Mouse (Mus musculus): ENCODE measurements around the gene Tspan32. TPM values are rescaled to one million over a fixed set of nuclear protein-coding genes. Genes with fewer than 3 reads are reported as not detected.
A peak's percentile ranks its signal among the peaks of the same experiment; 100 is the strongest.

The Tspan32 gene
- polyA plus RNA-seq (2012; rRNA removed), result 6.2 and 6.4 TPM in 2 replicates

- no peak for DNase-seq (ENCODE audit: low read depth, low spot score)
- 71% methylated on average over 4 of the region's 4 CpGs for WGBS
These were observed at the start of gene Tspan32 for GRCm38 (mm10) chr7:143004727-143005343. Gene Tspan32, plus strand, starts transcription at chr7:143005046.

- WGBS, result 46% methylated on average over 2 of the region's 2 CpGs
- DNase-seq (ENCODE audit: low read depth, low spot score), result no peak
These were observed 48.8 kb upstream of the Tspan32 start for GRCm38 (mm10) chr7:142956018-142956417.

DNA sequence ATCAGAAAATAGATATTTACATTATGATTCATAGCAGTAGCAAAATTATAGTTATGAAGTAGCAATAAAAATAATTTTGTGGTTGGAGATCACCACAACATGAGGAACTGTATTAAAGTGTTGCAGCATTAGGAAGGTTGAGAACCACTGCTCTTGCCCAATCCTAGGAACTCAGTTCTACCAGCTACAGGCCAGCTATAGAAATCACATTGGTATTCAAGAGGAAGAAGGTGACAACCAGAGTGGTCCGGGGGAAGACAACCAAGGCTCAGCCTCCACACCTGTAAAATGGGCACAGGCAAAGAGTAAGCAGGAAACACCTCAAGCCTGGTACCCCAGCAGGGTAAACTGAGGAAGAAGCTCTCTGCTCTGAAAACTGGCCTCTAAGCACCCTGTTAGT, 46.0 kb upstream of the Tspan32 start:
- WGBS, result 95% methylated on average over 1 of the region's 1 CpGs
- no peak for DNase-seq (ENCODE audit: low read depth, low spot score)

DNA sequence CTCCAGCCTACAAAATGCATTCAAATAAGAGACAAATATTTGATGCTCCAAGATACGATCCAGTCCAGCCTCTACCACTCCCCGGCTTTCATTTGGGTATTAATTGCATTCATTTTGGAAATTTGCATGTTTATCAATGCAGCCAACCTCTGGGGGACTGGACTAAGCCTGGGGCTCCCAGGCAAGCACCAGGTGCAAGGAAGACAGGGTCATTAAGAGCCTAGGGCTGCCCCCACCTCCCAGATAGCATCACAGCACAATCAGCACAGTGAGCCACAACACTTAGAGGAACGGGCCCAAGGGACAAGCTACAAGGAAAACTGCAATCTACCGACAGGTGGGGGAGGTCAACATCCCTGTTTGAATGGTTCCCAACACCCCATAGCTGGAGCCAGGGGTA, 45.1 kb upstream of the Tspan32 start:
- WGBS, result 76% methylated on average over 4 of the region's 4 CpGs
- DNase-seq (ENCODE audit: low read depth, low spot score), result no peak

GRCm38 (mm10) chr7:142967414-142967883, 37.4 kb upstream of the Tspan32 start:
- no peak for DNase-seq (ENCODE audit: low read depth, low spot score)
- under 1% methylated on average over 36 of the region's 36 CpGs for WGBS

- no peak for DNase-seq (ENCODE audit: low read depth, low spot score)
- WGBS, result under 1% methylated on average over 88 of the region's 90 CpGs
These were observed 36.7 kb upstream of the Tspan32 start for GRCm38 (mm10) chr7:142967884-142968808.

GRCm38 (mm10) chr7:142968809-142969511, 35.9 kb upstream of the Tspan32 start, which contains the start of gene Ascl2:
Gene Ascl2, minus strand, starts transcription at chr7:142969264.
- DNase-seq (ENCODE audit: low read depth, low spot score), result no peak
- WGBS, result 2% methylated on average over 51 of the region's 51 CpGs

GRCm38 (mm10) chr7:142981908-142982307, 22.9 kb upstream of the Tspan32 start:
- DNase-seq (ENCODE audit: low read depth, low spot score), result no peak
- WGBS, result 53% methylated on average over 4 of the region's 4 CpGs

GRCm38 (mm10) chr7:142985146-142985545, 19.7 kb upstream of the Tspan32 start:
- DNase-seq (ENCODE audit: low read depth, low spot score), result no peak
- WGBS, result 100% methylated on average over 4 of the region's 4 CpGs

DNA sequence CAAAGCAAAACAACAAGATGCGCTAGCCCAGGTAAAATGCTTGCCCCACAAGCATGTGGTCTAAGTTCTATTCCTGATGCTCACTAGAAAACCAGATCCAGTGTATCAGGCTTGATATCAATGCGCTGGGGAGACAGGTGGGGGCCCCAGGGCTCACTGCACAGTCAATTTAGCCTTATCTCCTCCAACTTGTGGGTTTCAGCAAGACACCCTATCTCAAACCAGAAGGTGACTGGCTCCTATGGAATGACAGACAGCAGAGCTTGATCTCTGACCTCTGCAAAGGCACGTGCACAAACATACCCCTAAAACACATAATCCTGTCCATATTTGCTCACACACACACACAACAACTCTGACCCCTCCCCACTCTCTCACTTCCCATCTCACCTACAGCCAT, 17.1 kb upstream of the Tspan32 start:
- no peak for DNase-seq (ENCODE audit: low read depth, low spot score)
- WGBS, result 79% methylated on average over 3 of the region's 3 CpGs

DNA sequence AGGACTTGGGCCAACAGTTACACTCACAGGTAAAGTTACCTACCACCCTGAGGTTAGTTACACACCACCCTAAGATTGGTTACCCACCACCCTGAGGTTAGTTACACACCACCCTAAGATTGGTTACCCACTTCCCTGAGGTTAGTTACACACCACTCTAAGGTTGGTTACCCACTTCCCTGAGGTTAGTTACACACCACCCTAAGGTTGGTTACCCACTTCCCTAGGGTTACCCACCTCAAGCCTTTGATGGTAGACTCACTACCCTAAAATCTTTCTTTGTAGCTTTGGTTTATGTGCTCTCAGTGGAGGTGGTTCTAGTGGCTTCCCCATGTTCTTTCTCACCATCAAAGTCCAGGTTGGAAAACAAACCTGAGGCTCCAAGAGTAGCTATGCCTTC, 9.8 kb upstream of the Tspan32 start:
- DNase-seq (ENCODE audit: low read depth, low spot score), result no peak

DNA sequence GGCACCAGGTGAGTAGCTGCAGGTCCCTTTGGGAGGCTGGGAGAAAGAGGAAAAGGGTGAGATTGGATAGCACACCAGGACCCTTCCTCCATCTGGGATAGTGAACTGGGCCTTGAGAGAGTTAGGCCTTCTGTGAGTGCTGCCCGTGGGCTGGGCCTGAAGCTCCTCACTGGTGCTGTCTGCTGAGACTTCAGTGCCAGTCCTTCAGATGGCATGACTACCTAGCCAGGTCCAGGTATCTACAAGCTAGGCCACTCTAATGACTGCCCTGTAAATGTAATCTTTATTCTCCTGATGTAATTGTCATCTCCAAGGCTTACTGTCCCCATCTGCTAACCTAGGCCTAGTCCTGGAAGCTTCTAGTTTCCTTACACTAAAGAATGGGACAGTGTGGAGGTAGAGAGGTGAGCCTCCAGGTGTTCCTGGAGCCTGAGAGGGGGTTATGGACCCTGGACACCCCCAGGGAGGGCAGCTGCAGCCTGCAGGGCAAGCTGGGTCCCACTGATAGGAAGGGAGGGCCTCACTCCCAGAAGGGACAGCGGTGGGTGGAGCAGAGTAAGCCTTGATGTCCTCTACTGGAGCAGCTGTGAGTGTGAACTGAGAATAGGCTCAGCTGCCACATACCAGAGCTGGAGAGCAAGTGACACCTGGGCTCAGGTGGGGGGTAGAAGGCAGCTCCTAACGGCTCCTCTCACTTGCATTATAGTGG, 9.1 kb upstream of the Tspan32 start:
- 84% methylated on average over 3 of the region's 3 CpGs for WGBS

GRCm38 (mm10) chr7:142996998-142997397, 7.8 kb upstream of the Tspan32 start:
- 97% methylated on average over 2 of the region's 2 CpGs for WGBS
- DNase-seq (ENCODE audit: low read depth, low spot score), result no peak

More for the DNA sequence above, 9.1 kb upstream of the Tspan32 start:
- DNase-seq (ENCODE audit: low read depth, low spot score), result no peak

DNA sequence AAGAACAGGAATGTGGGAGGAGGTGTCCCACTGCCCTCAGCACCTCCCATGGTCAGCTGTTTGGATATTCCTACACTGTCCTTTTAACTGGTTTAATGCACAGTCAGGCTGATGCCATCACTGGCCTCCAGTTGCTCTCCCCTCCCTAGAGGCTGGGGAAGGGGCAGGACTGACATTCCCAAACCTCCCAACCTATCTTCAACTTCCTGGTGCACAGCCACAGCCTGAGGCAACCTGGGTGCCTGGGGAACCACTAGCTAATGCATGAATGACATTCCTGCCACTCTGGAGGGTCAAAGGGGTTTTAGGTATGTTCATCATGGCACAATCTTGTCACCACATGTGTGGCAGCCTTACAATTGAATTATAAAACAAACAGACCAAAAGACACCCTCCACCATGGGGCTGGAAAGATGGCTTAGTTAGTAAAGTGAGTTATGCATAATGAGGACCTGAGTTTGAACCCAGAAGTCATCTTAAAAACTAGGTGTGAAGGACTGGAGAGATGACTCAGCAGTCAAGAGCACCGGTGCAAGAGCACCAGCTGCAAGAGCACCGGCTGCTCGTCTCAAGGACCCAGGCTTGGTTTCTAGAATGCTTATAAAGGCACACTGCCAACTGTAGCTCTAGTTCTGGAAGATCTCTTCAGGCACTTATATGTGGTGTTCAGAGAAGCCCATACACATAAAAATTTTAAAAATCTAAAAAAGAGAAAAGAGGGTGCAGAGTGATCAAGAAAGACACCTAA, 7.3 kb upstream of the Tspan32 start:
- 10% methylated on average over 3 of the region's 3 CpGs for WGBS
- no peak for DNase-seq (ENCODE audit: low read depth, low spot score)

DNA sequence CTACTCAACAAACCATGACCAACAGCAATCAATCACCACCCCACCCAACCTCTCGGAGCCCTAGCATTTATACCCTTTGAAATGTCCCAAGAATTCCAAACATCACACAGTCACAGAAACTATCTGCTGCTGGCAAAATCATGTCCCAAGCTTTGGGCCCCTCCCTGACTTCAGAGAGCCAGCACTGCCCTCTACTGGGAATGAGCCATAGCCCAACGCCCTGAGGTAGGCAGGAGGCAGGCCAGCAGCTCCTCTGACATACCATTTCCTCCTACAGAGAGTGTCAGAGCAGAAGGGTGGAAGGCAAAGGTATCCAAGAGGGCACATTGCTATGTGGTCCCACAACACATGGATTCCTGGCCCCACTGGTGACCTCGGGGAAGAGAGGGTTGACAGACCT, 2.2 kb upstream of the Tspan32 start:
- peak; percentile 21 for DNase-seq (ENCODE audit: low read depth, low spot score)
- 10% methylated on average over 3 of the region's 3 CpGs for WGBS

DNA sequence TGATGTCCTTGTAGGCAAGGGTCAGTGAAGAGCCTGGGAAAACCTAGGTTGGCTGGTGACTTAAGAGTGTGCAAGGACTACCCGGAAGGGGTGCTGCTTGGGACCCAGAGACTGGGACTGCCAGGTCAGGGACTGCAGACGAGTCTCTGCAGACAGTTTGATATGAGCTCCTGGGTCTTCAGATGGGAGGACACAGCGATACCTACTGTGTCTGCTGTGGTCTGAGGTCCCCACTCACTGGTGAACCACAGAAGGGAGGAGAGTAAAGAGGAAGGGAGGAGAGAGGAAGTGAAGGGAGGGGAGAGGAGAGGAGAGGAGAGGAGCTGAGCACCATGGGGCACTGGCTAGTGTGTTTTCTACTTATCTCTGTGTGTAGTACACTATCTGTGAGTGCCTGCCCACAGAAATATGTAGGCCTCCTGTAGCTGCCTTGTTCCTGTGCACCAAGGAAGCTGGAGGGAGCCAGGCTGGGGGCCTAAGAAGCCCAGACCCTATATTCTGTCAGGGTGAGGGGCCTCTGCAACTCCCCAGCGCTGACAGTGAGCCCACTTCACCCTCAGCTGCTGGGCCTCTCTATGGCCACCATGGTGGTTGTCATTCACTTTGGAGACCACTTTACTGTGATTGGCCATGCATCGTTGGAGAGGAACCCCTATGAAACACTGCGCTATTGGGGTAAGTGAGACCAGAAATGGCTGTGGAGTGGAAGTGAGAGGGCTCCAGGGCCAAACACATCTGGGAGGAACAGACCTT, 674 bp downstream of the Tspan32 start:
- WGBS, result 89% methylated on average over 6 of the region's 6 CpGs
- DNase-seq (ENCODE audit: low read depth, low spot score), result no peak

DNA sequence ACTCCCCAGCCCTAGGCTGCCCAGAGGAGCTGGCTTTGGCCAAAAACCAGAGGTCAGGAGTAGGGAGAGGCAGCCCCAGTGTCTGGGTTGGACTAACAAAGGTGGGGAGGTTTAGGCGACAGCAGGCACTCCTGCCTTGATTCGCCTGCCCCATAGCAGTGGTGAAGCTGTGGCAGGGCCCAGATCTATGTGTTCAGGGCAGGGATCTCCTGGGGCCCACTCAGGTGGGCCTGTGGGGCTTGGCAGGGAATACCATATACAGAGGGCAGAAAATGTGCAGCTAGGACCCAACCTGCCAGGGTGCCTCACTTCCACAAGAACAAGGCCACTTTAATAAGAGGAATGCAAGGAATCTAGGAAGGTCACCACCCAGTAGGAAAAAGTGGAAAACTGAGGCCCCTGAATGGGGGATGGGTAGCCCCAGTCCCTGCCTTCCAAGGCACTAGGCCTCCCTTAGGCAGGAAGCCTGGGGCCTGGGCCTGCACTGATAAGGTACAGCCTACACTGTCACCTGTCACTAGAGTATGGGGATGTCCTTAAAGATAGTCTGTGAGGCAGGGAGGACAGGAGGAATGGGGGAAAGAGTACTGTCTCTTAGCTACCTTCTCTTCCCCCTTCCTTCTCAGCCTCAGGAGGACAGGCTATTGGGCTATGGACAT, 1.4 kb downstream of the Tspan32 start:
- DNase-seq (ENCODE audit: low read depth, low spot score), result no peak
- WGBS, result 90% methylated on average over 2 of the region's 2 CpGs

Measured in large intestine, adult 2 months (tissue).